Mouse (Mus musculus) liver, postnatal 0 days (tissue): ENCODE results near the gene Rassf7. TPM values are rescaled to one million over a fixed set of nuclear protein-coding genes. Genes with fewer than 3 reads are reported as not detected.

Experiments used
- ATAC-seq: fragments of 200-750 bp; cut with Nextera tagmentation; 2 replicates; pipeline ENCODE4 v1.8.0; 2017; ENCODE audit warnings: mild to moderate bottlenecking, moderate library complexity
- DNase-seq: peaks from one replicate; pipeline ENCODE4 v3.0.0-alpha.2; 2016
- H3K27ac ChIP-seq: fragments of 300-500 bp; sonication (generic); 2 replicates; pipeline ENCODE4 v1.5.1; 2014; ENCODE audit warnings: antibody characterized with exemption, moderate library complexity, mild to moderate bottlenecking, low read depth
- H3K27me3 ChIP-seq: fragments of 300-500 bp; sonication (generic); 2 replicates; pipeline ENCODE4 v1.6.1; 2014; ENCODE audit warnings: low read length, control low read depth, mixed read lengths; ENCODE audit not compliant: insufficient read depth
- H3K36me3 ChIP-seq: fragments of 300-500 bp; sonication (generic); replicated peaks from 2 replicates; pipeline ENCODE4 v1.6.1; 2014; ENCODE audit warnings: mild to moderate bottlenecking, control low read depth, low read length, moderate library complexity, mixed read lengths; ENCODE audit not compliant: insufficient read depth
- H3K4me1 ChIP-seq: fragments of 300-500 bp; sonication (generic); 2 replicates; pipeline ENCODE4 v1.6.1; 2014; ENCODE audit warnings: antibody characterized with exemption, mild to moderate bottlenecking, control low read depth; ENCODE audit not compliant: insufficient read depth
- H3K4me2 ChIP-seq: fragments of 300-500 bp; sonication (generic); 2 replicates; pipeline ENCODE4 v1.6.1; 2014; ENCODE audit warnings: low read depth, mild to moderate bottlenecking, low read length, moderate library complexity, mixed read lengths
- H3K4me3 ChIP-seq: fragments of 300-500 bp; sonication (generic); 2 replicates; pipeline ENCODE4 v1.5.1; 2014; ENCODE audit warnings: low read depth, low read length
- H3K9ac ChIP-seq: fragments of 300-500 bp; sonication (generic); replicated peaks from 2 replicates; pipeline ENCODE4 v1.6.1; 2014; ENCODE audit warnings: mild to moderate bottlenecking, moderate library complexity
- H3K9me3 ChIP-seq: fragments of 300-500 bp; sonication (generic); 2 replicates; pipeline ENCODE4 v1.6.1; 2016; ENCODE audit warnings: mild to moderate bottlenecking, control low read depth, low read length, mixed read lengths
- CTCF ChIP-seq: sonication (generic); IDR thresholded peaks from 2 replicates; pipeline ENCODE4 v1.5.1; 2016; ENCODE audit warnings: antibody characterized with exemption, low read depth
- EP300 ChIP-seq: IDR thresholded peaks from 2 replicates; pipeline ENCODE4 v1.6.1; 2016; ENCODE audit warnings: antibody characterized with exemption, low read depth, mild to moderate bottlenecking
- WGBS: fragments of 180-500 bp; shearing (Covaris S2); extraction: QIAGEN DNeasy Blood & Tissue Kit; methylation state at CpG from one replicate; pipeline ENCODE4 v1.1.7; 2014; ENCODE audit not compliant: insufficient replicate concordance; 5-methylcytosine and 5-hydroxymethylcytosine counted together
- polyA plus RNA-seq: library from polyadenylated mRNA; unstranded; fragments of >200 nt; fragmentation: Nextera tagmentation; extraction: Ambion mirVana; gene quantifications from 2 replicates; pipeline ENCODE4 v1.2.1, GENCODE M21; 2015

Rassf7 gene
- polyA plus RNA-seq, 1 experiment from 2014 or later = 24.9 TPM

DNA sequence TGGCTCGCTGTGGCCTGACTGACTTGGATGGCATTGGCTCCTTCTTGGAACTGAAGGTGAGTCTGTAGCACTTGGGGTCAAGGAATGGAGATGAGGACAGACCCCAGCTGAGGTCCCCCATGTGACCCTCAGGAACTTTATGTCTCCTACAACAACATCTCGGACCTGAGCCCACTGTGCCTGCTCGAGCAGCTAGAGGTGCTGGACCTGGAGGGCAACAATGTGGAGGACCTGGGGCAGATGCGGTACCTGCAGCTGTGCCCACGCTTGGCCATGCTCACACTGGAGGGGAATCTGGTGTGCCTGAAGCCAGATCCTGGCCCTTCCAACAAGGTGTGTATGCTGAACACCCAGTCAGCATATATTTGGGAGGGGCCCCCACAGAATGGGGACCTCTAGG, 10.2 kb upstream of the Rassf7 start:
- Histone ChIP-seq H3K4me2 (no peak overlapping the region), H3K4me3 (no peak overlapping the region), H3K9me3 (no peaks in the 10 kb centered on the region), H3K27me3 (no peaks in the 10 kb centered on the region), H3K27ac (no peak overlapping the region), H3K9ac (no peak overlapping the region), H3K36me3 (no peaks in the 10 kb centered on the region), H3K4me1 (peaks cover 23% of the 10 kb centered on the region)
- no peak for DNase-seq
- WGBS = 91% methylated on average over 5 of the region's 5 CpGs
- TF ChIP-seq CTCF (no peak), EP300 (no peak)
- ATAC-seq = no peak

GRCm38 (mm10) chr7:141206182-141206937, 9.3 kb upstream of the Rassf7 start:
- no peak for ATAC-seq
- no peak for TF ChIP-seq EP300
- no peak for TF ChIP-seq CTCF
- Histone ChIP-seq H3K4me3 (no peak overlapping the region), H3K27me3 (no peaks in the 10 kb centered on the region), H3K9ac (no peak overlapping the region; the same call in 1 of the 2 replicates), H3K27ac (no peak overlapping the region), H3K9me3 (no peaks in the 10 kb centered on the region), H3K36me3 (no peaks in the 10 kb centered on the region), H3K4me2 (no peak overlapping the region), H3K4me1 (peaks cover 24% of the 10 kb centered on the region)
- DNase-seq = no peak
- WGBS = 86% methylated on average over 18 of the region's 18 CpGs

GRCm38 (mm10) chr7:141209526-141209925, 6.1 kb upstream of the Rassf7 start:
- no peaks in the 10 kb centered on the region for H3K9me3 ChIP-seq
- peak overlapping the region; percentile 28; the same call in 1 of the 2 replicates for H3K9ac ChIP-seq
- 70% methylated on average over 3 of the region's 3 CpGs for WGBS
- H3K4me3 ChIP-seq = no peak overlapping the region
- peaks cover 24% of the 10 kb centered on the region for H3K4me1 ChIP-seq
- 0 out of 2 replicates have a peak overlapping the region, but pooled peaks have one; percentile 2 for H3K27ac ChIP-seq
- no peaks in the 10 kb centered on the region for H3K36me3 ChIP-seq
- peak overlapping the region; percentile 51 for H3K4me2 ChIP-seq
- ATAC-seq (peak; percentile 57), DNase-seq (no peak)
- H3K27me3 ChIP-seq = no peaks in the 10 kb centered on the region
- TF ChIP-seq CTCF (no peak), EP300 (peak; percentile 52)

DNA sequence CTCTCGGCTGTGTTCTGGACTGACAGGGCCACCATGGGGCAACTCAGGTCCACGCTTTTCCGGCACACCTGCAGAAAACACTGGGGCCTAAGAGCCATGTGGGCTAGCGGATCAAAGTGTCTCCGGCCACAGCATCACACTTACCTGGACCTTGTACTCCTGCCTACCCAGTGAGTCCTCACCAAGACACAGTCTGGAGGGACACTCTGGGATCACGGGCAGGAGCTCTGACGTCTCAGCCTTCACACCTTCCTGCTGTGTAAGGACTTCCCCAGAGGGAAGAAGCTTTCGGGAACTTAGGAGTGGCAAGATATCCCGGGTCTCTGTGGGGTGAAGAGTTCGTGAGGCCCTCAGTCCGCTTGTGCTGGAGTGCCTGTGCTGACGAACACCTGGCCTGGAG, 5.5 kb upstream of the Rassf7 start:
- H3K4me2 ChIP-seq = peak overlapping the region; percentile 51; the same call in 1 of the 2 replicates
- TF ChIP-seq EP300 = no peak
- no peak for TF ChIP-seq CTCF
- ATAC-seq (no peak), DNase-seq (no peak)
- WGBS = 77% methylated on average over 12 of the region's 12 CpGs
- H3K27me3 ChIP-seq = no peaks in the 10 kb centered on the region
- no peak overlapping the region for H3K27ac ChIP-seq
- H3K4me1 ChIP-seq = peaks cover 30% of the 10 kb centered on the region
- H3K9me3 ChIP-seq = no peaks in the 10 kb centered on the region
- H3K4me3 ChIP-seq = no peak overlapping the region
- no peaks in the 10 kb centered on the region for H3K36me3 ChIP-seq
- no peak overlapping the region for H3K9ac ChIP-seq

GRCm38 (mm10) chr7:141210606-141211131, 5.0 kb upstream of the Rassf7 start:
- 86% methylated on average over 14 of the region's 14 CpGs for WGBS
- H3K9ac ChIP-seq = no peak overlapping the region
- no peaks in the 10 kb centered on the region for H3K9me3 ChIP-seq
- H3K36me3 ChIP-seq = no peaks in the 10 kb centered on the region
- no peak overlapping the region for H3K4me2 ChIP-seq
- H3K27ac ChIP-seq = no peak overlapping the region
- no peak overlapping the region for H3K4me3 ChIP-seq
- ATAC-seq (no peak), DNase-seq (no peak)
- TF ChIP-seq CTCF = no peak
- TF ChIP-seq EP300 = no peak
- H3K4me1 ChIP-seq = peaks cover 32% of the 10 kb centered on the region
- no peaks in the 10 kb centered on the region for H3K27me3 ChIP-seq

DNA sequence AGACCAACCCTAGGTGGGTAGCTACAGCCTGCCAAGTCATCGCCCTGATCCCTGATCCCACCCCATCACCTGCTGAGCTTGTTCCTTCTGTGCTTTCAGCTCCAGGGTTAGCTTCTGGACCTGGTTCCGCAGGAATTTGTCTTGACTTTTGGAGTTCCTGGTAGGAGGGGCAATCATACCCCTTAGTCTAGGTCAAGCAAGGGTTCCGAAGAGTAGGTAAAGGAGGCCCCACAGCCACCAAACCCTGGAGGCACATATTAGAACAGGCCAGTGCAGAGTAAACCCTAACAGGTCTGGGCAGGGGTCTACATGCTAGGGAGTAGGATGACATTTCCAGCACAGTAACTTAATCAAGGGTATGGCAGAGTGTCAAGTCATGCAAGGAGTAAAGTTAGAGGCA, 2.5 kb upstream of the Rassf7 start:
- no peak for ATAC-seq
- Histone ChIP-seq H3K27me3 (no peaks in the 10 kb centered on the region), H3K9me3 (no peaks in the 10 kb centered on the region), H3K4me2 (no peak overlapping the region), H3K27ac (no peak overlapping the region), H3K36me3 (peaks cover 2% of the 10 kb centered on the region; the same call in 1 of the 2 replicates), H3K9ac (no peak overlapping the region), H3K4me3 (no peak overlapping the region), H3K4me1 (peaks cover 47% of the 10 kb centered on the region)
- WGBS = 85% methylated on average over 3 of the region's 3 CpGs
- TF ChIP-seq EP300 = no peak
- no peak for TF ChIP-seq CTCF
- no peak for DNase-seq
